Comparison of ENCODE assay signal across 24 mouse cellular contexts in genomic region chr13:51552233-51552632, GRCm38 (mm10). TPM values are rescaled to one million over a fixed set of nuclear protein-coding genes. Genes with fewer than 3 reads are reported as not detected.
A peak's percentile ranks its signal among the peaks of the same experiment; 100 is the strongest.
DNase-seq lines count a peak whose midpoint lies in the region; ATAC-seq lines count a peak whose summit lies in the region.
"Had no signal": no experiment of that assay in that cellular context is flagged by ENCODE, and none has a peak within 500 bp of the region (broad histone marks: within the 10 kb centered on the region; RNA-seq: fewer than 3 reads in every experiment).

No protein-coding gene starts in this region.

- no peak overlapping the region for H3K9ac ChIP-seq in forebrain, embryonic 13.5 days
- H3K9ac ChIP-seq in forebrain, embryonic 12.5 days, result no peak overlapping the region
- H3K9ac ChIP-seq in forebrain, embryonic 15.5 days (replicated peaks), result no peak overlapping the region
- no peak overlapping the region for H3K9ac ChIP-seq in heart, embryonic 11.5 days (ENCODE audit: low read depth, low read length)
- H3K9ac ChIP-seq: embryonic facial prominence, embryonic 13.5 days; embryonic facial prominence, embryonic 15.5 days had no signal

- H3K4me3 ChIP-seq in forebrain, embryonic 13.5 days, result no peak overlapping the region
- H3K4me3 ChIP-seq in forebrain, embryonic 12.5 days (replicated peaks), result no peak overlapping the region
- H3K4me3 ChIP-seq in forebrain, embryonic 15.5 days, result no peak overlapping the region
- H3K4me3 ChIP-seq in forebrain, embryonic 10.5 days, result no peak overlapping the region
- H3K4me3 ChIP-seq in heart, embryonic 11.5 days (ENCODE audit: low read depth, low read length), result no peak overlapping the region
- H3K4me3 ChIP-seq: embryonic facial prominence, embryonic 13.5 days; embryonic facial prominence, embryonic 15.5 days; erythroblast, embryonic 14.5 days had no signal

- ATAC-seq in forebrain, embryonic 13.5 days, result peak; percentile 74
- no peak for ATAC-seq in forebrain, embryonic 12.5 days (ENCODE audit: low FRiP score)
- ATAC-seq in forebrain, embryonic 15.5 days (replicated peaks), result peak; percentile 62
- ATAC-seq in heart, embryonic 11.5 days (replicated peaks; ENCODE audit: insufficient number of reproducible peaks, low FRiP score, low TSS enrichment), result no peak
- ATAC-seq: CD4-positive, CD25-positive, alpha-beta regulatory T cell, adult 4 months had no signal

- 29% methylated on average over 3 of the region's 3 CpGs for WGBS in forebrain, embryonic 13.5 days
- WGBS in forebrain, embryonic 12.5 days, result 33% methylated on average over 3 of the region's 3 CpGs
- WGBS in forebrain, embryonic 15.5 days, result 24% methylated on average over 3 of the region's 3 CpGs
- 69% methylated on average over 3 of the region's 3 CpGs for WGBS in forebrain, embryonic 10.5 days
- 61% methylated on average over 3 of the region's 3 CpGs for WGBS in heart, embryonic 11.5 days (ENCODE audit: insufficient replicate concordance)

- no peaks in the 10 kb centered on the region for H3K27me3 ChIP-seq in forebrain, embryonic 13.5 days
- H3K27me3 ChIP-seq in forebrain, embryonic 12.5 days, result no peaks in the 10 kb centered on the region
- H3K27me3 ChIP-seq in forebrain, embryonic 15.5 days, result no peaks in the 10 kb centered on the region
- no peaks in the 10 kb centered on the region for H3K27me3 ChIP-seq in forebrain, embryonic 10.5 days (ENCODE audit: poor library complexity, severe bottlenecking)
- H3K27me3 ChIP-seq in heart, embryonic 11.5 days (ENCODE audit: control insufficient read depth, insufficient read depth, low read length), result no peaks in the 10 kb centered on the region
- H3K27me3 ChIP-seq: CH12.LX; embryonic facial prominence, embryonic 13.5 days had no signal

- DNase-seq in forebrain, embryonic 10.5 days (ENCODE audit: extremely low spot score, low spot score), result no peak
- peak; percentile 18 for DNase-seq in heart, adult 11 months
- peak; percentile 60 for DNase-seq in Muller cell, postnatal 12 days (ENCODE audit: inconsistent ontology term)
- DNase-seq: adrenal gland, adult 2 months; adrenal gland, postnatal 10 days; adrenal gland, postnatal 25 days; B cell, adult 2 months; cerebellum, adult 11 months; cerebellum, adult 18-20 months; cerebellum, adult 8-10 months; cerebellum, adult 9-11 months; cerebellum, postnatal 14 days; cerebellum, postnatal 36 days; embryo, embryonic 11 days had no signal

- H3K9me3 ChIP-seq in forebrain, embryonic 13.5 days (replicated peaks), result no peaks in the 10 kb centered on the region
- H3K9me3 ChIP-seq in forebrain, embryonic 12.5 days, result no peaks in the 10 kb centered on the region
- no peaks in the 10 kb centered on the region for H3K9me3 ChIP-seq in forebrain, embryonic 15.5 days
- no peaks in the 10 kb centered on the region for H3K9me3 ChIP-seq in forebrain, embryonic 10.5 days
- no peaks in the 10 kb centered on the region for H3K9me3 ChIP-seq in heart, embryonic 11.5 days (replicated peaks; ENCODE audit: control insufficient read depth, low read length)
- H3K9me3 ChIP-seq: embryonic facial prominence, embryonic 13.5 days; embryonic facial prominence, embryonic 15.5 days; G1E had no signal

- no peak overlapping the region for H3K27ac ChIP-seq in forebrain, embryonic 13.5 days
- H3K27ac ChIP-seq in forebrain, embryonic 12.5 days, result no peak overlapping the region
- no peak overlapping the region for H3K27ac ChIP-seq in forebrain, embryonic 15.5 days (replicated peaks)
- no peak overlapping the region for H3K27ac ChIP-seq in forebrain, embryonic 10.5 days
- H3K27ac ChIP-seq in heart, embryonic 11.5 days (ENCODE audit: low read depth, low read length), result no peak overlapping the region
- H3K27ac ChIP-seq: embryonic facial prominence, embryonic 13.5 days; embryonic facial prominence, embryonic 15.5 days had no signal

- no peaks in the 10 kb centered on the region for H3K36me3 ChIP-seq in forebrain, embryonic 13.5 days (ENCODE audit: poor library complexity, severe bottlenecking)
- no peaks in the 10 kb centered on the region; the same call in 1 of the 2 replicates for H3K36me3 ChIP-seq in forebrain, embryonic 12.5 days (replicated peaks)
- no peaks in the 10 kb centered on the region for H3K36me3 ChIP-seq in forebrain, embryonic 15.5 days
- H3K36me3 ChIP-seq in forebrain, embryonic 10.5 days (replicated peaks), result peaks cover 3% of the 10 kb centered on the region; the same call in 1 of the 2 replicates
- H3K36me3 ChIP-seq in heart, embryonic 11.5 days (ENCODE audit: control insufficient read depth, insufficient read depth, low read length), result no peaks in the 10 kb centered on the region
- H3K36me3 ChIP-seq: embryonic facial prominence, embryonic 13.5 days; embryonic facial prominence, embryonic 15.5 days; G1E had no signal

- peaks cover 23% of the 10 kb centered on the region for H3K4me1 ChIP-seq in forebrain, embryonic 13.5 days
- H3K4me1 ChIP-seq in forebrain, embryonic 12.5 days, result peaks cover 10% of the 10 kb centered on the region
- H3K4me1 ChIP-seq in forebrain, embryonic 15.5 days, result peaks cover 18% of the 10 kb centered on the region
- peaks cover 10% of the 10 kb centered on the region; the same call in 1 of the 2 replicates for H3K4me1 ChIP-seq in forebrain, embryonic 10.5 days
- no peaks in the 10 kb centered on the region for H3K4me1 ChIP-seq in heart, embryonic 11.5 days (ENCODE audit: control insufficient read depth, insufficient read depth, low read length)
- H3K4me1 ChIP-seq: embryonic facial prominence, embryonic 13.5 days; embryonic facial prominence, embryonic 15.5 days had no signal

- H3K4me2 ChIP-seq in forebrain, embryonic 13.5 days, result no peak overlapping the region
- no peak overlapping the region for H3K4me2 ChIP-seq in forebrain, embryonic 12.5 days
- no peak overlapping the region for H3K4me2 ChIP-seq in forebrain, embryonic 15.5 days (replicated peaks)
- no peak overlapping the region for H3K4me2 ChIP-seq in heart, embryonic 11.5 days
- H3K4me2 ChIP-seq: embryonic facial prominence, embryonic 13.5 days; embryonic facial prominence, embryonic 15.5 days had no signal

RNA-seq across cellular contexts. Expression of gene Shc3, which starts 17.0 kb away (rescaled TPM):
- polyA plus RNA-seq in forebrain, embryonic 13.5 days (2015; fragmentation: Nextera tagmentation; extraction: Ambion mirVana), result 4.2 and 5.2 TPM in 2 replicates
- polyA plus RNA-seq in forebrain, embryonic 12.5 days (2016; fragmentation: Nextera tagmentation; extraction: Ambion mirVana), result 7.9 and 9.6 TPM in 2 replicates
- 9.6 and 10.1 TPM in 2 replicates for polyA plus RNA-seq in forebrain, embryonic 15.5 days (2015; fragmentation: Nextera tagmentation; extraction: Ambion mirVana)
- 2.2 and 3.1 TPM in 2 replicates for polyA plus RNA-seq in forebrain, embryonic 10.5 days (2016; fragmentation: Nextera tagmentation; extraction: Ambion mirVana)
- 0.21 and 0.31 TPM in 2 replicates for polyA plus RNA-seq in heart, embryonic 11.5 days (2014; fragmentation: Nextera tagmentation; extraction: Ambion mirVana)
- polyA plus RNA-seq: CD4-positive, CD25-positive, alpha-beta regulatory T cell, adult 4 months; erythroblast, embryonic 14.5 days; G1E had no signal

Comparison
In these comparisons a context has a peak if more than half of its experiments do, and no peak if none do; other contexts are left out.
1. ATAC-seq: peak in forebrain, embryonic 13.5 days (single experiment) and forebrain, embryonic 15.5 days (single experiment); none in forebrain, embryonic 12.5 days (single experiment) and heart, embryonic 11.5 days (single experiment).